Mouse (Mus musculus) central nervous system, embryonic 14 days (tissue): ENCODE results near the gene Olfr720. TPM values are rescaled to one million over a fixed set of nuclear protein-coding genes. Genes with fewer than 3 reads are reported as not detected.

Source experiments
- polyA plus RNA-seq: library from polyadenylated mRNA; depleted of rRNA; stranded (reverse); fragments of >200 nt; gene quantifications from 2 replicates; pipeline ENCODE4 v1.2.3, GENCODE M21; 2012; rRNA removed

Gene Olfr720
- not detected in 2 replicates for polyA plus RNA-seq

DNA sequence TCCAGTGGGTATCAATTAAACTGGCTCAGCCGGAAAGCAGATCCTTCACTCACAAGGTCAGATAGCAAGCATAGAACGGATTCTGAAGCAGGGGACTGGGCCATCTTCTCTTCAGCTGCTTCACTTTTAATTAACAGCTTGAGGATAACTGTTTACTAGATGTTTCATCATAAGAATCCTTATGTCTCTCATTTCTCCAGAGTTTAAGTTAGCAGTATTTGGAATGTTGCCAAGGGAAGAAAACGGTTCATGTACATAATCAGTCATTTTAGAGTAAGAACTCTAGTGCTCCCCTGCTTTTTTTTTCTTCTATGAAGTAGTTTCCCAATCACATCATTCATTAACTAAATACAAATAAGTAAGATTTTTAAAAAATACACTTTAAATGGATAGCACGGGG, at the start of gene Olfr720:
Gene Olfr720, minus strand, starts transcription at position 101 of the 400 bp plus-strand sequence.

Other genes starting within 250 kb of the Olfr720 start
- 17.8 and 19.1 TPM in 2 replicates for gene Atxn7, start 225.4 kb downstream of the Olfr720 start, polyA plus RNA-seq
- gene Thoc7, start 225.0 kb downstream of the Olfr720 start, polyA plus RNA-seq = 128 and 139 TPM in 2 replicates
- 124 and 132 TPM in 2 replicates for gene Psmd6, start 65.9 kb downstream of the Olfr720 start, polyA plus RNA-seq
- gene Olfr31, start 136.0 kb upstream of the Olfr720 start, polyA plus RNA-seq = not detected in 2 replicates
- 10.1 and 15.8 TPM in 2 replicates for gene Il3ra, start 159.4 kb upstream of the Olfr720 start, polyA plus RNA-seq
- not detected in 2 replicates for gene Olfr721-ps1, start 214.5 kb upstream of the Olfr720 start, polyA plus RNA-seq